Mouse (Mus musculus) brain, embryonic 14.5 days (tissue): ENCODE measurements at regions not wholly inside any gene's neighbourhood (a gene's known extent, or its start where the extent isn't known, plus 50 kb on each side); places are given as distances from the start of the nearest gene placed in this dataset.

ENCODE experiments used
- DNase-seq: peaks from one replicate; pipeline ENCODE4 v3.0.0-alpha.2; 2011; ENCODE audit warnings: low read depth
- CTCF ChIP-seq: fragments of 200-500 bp; IDR thresholded peaks from 2 replicates; pipeline ENCODE4 v1.5.1; 2012; ENCODE audit warnings: inconsistent platforms, mild to moderate bottlenecking, moderate library complexity, borderline replicate concordance; ENCODE audit not compliant: insufficient read depth, insufficient read length; ENCODE audit errors: extremely low read depth
- POLR2A ChIP-seq: fragments of 200-500 bp; IDR thresholded peaks from 2 replicates; pipeline ENCODE4 v1.6.1; 2012; ENCODE audit warnings: mild to moderate bottlenecking, inconsistent platforms, borderline replicate concordance; ENCODE audit not compliant: poor library complexity, insufficient read depth, insufficient read length, severe bottlenecking; ENCODE audit errors: extremely low read depth

GRCm38 (mm10) chr13:101068489-101068888, 235.3 kb upstream of the Slc30a5 start:
- DNase-seq: peak; percentile 66
- TF ChIP-seq CTCF (peak; percentile 20; the same call in 1 of the 2 replicates), POLR2A (no peak)

GRCm38 (mm10) chr13:101062582-101062981, 229.4 kb upstream of the Slc30a5 start:
- no peak for TF ChIP-seq POLR2A
- no peak for TF ChIP-seq CTCF

GRCm38 (mm10) chr13:101061233-101062144, 228.3 kb upstream of the Slc30a5 start:
- TF ChIP-seq CTCF: no peak
- no peak for TF ChIP-seq POLR2A
- peak; percentile 44 for DNase-seq

More at GRCm38 (mm10) chr13:101062582-101062981, 229.4 kb upstream of the Slc30a5 start:
- DNase-seq: peak; percentile 65

GRCm38 (mm10) chr13:101049511-101049910, 216.3 kb upstream of the Slc30a5 start:
- TF ChIP-seq CTCF: no peak
- TF ChIP-seq POLR2A: no peak
- DNase-seq: no peak

DNA sequence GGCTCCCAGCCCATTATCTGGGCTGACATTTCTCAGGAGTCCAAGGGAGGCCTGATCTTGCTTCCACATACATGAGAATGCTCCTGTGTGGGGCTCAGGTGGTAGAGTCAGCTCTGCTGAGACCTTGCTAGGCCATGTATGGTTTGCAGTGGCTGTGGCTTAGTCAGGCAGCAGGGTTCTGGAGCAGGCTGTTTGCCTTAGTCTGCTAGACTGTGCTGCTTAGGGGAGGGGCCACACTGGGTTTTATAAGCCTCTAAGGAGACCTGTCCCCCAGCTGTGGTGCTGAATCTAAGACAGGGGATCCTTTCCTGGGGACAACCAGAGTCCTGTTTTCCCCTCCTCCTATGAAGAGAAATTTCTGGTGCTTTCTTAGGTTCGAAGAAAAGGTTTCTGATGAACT, 199.4 kb upstream of the Slc30a5 start:
- TF ChIP-seq CTCF: no peak
- no peak for TF ChIP-seq POLR2A
- DNase-seq: peak; percentile 11

DNA sequence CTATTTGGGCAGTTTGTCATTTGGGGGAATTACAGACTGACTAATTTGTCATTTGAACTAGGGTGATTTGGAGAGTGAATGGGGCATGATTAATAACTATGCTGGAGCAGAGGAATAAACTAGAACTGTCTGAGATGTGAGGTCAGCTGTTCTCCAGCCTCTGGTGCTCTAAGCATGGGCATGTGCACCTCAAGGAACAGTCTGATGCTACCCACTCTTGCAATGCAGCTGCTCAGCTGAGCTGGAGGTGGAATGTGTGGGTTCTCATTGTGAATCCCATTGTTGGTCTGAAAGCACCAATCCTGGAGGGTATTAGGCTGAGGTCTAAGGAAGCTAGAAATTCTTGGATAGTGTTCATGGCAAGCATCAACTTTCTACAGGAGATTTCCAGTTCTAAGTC, 192.8 kb upstream of the Slc30a5 start:
- no peak for DNase-seq
- TF ChIP-seq CTCF (no peak), POLR2A (no peak)

GRCm38 (mm10) chr13:101025488-101025887, 192.3 kb upstream of the Slc30a5 start:
- DNase-seq: no peak
- TF ChIP-seq CTCF: no peak
- no peak for TF ChIP-seq POLR2A

GRCm38 (mm10) chr13:101024971-101025370, 191.7 kb upstream of the Slc30a5 start:
- no peak for TF ChIP-seq POLR2A
- no peak for TF ChIP-seq CTCF
- DNase-seq: no peak

DNA sequence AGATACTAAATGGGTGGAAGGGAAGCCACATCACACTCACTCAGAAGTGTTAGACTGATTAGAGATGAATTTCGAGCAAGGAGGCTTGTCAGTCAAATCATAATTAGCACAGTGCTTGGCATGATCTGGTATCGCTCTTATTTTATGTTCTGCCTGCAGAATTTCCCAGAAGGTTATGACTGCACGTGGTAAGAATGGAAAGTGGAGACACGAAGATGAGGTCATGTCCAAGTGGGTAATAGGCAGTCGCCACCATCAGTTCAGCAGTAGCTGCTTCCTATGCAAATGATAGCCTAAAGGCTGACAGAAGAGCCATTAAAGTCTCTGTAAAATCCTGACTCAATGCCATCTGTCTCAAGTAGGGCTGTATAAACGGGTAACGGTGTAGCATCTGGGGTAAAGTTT, 186.0 kb upstream of the Slc30a5 start:
- DNase-seq: peak; percentile 88
- TF ChIP-seq POLR2A (no peak), CTCF (no peak)

DNA sequence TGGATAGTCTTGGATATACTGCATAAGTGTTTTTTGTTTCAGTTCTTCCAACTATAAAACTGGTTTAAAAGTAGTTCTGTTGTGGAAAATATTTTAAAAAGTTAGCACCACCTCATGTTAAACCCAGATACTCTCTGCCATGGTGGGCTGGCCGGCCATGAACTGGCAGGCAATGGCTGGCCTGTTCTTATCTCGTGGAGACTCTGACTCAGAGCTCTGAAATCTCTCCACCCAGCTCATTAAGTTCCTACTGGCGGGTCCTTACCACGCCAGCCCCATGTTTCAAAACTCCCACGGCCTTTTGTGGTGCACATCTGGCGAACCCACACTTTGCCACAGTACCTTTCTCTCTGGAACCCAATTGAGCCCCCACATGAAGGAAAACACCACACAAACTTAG, 183.8 kb upstream of the Slc30a5 start:
- TF ChIP-seq CTCF: no peak
- TF ChIP-seq POLR2A: no peak
- no peak for DNase-seq

DNA sequence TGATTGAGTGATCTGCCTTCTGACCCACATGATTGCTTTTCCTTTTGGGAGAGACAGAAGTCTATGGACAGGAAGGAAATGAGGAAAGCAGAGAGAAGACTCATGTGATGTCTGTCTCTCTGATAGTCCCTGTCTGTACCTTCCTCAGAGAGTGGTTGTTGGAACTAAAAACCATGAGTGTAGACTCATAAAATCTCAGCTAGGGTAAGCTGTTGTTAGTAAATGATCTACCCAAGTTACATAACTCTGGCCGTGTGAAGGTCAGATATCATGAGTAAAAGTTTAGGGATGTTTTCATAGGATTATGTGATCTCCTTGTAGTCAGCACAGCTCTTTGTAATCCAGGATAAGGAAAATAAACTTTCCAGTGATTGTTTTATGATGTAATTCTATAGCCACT, 183.0 kb upstream of the Slc30a5 start:
- no peak for TF ChIP-seq POLR2A
- TF ChIP-seq CTCF: no peak
- no peak for DNase-seq

GRCm38 (mm10) chr13:101015435-101015834, 182.2 kb upstream of the Slc30a5 start:
- no peak for DNase-seq
- no peak for TF ChIP-seq POLR2A
- TF ChIP-seq CTCF: no peak
